Mouse (Mus musculus) cortical plate, adult 2 months (tissue): ENCODE results near the gene Kri1.

Experiments
- CTCF ChIP-seq: fragments of 200-500 bp; IDR thresholded peaks from 2 replicates; pipeline ENCODE4 v1.5.1; 2011; ENCODE audit warnings: mild to moderate bottlenecking, control low read depth, low read length; ENCODE audit not compliant: insufficient read depth; ENCODE audit errors: extremely low read depth
- POLR2A ChIP-seq: fragments of 200-500 bp; IDR thresholded peaks from 2 replicates; pipeline ENCODE4 v1.6.1; 2011; ENCODE audit warnings: mild to moderate bottlenecking, low read length, control low read depth; ENCODE audit not compliant: insufficient read depth; ENCODE audit errors: extremely low read depth

DNA sequence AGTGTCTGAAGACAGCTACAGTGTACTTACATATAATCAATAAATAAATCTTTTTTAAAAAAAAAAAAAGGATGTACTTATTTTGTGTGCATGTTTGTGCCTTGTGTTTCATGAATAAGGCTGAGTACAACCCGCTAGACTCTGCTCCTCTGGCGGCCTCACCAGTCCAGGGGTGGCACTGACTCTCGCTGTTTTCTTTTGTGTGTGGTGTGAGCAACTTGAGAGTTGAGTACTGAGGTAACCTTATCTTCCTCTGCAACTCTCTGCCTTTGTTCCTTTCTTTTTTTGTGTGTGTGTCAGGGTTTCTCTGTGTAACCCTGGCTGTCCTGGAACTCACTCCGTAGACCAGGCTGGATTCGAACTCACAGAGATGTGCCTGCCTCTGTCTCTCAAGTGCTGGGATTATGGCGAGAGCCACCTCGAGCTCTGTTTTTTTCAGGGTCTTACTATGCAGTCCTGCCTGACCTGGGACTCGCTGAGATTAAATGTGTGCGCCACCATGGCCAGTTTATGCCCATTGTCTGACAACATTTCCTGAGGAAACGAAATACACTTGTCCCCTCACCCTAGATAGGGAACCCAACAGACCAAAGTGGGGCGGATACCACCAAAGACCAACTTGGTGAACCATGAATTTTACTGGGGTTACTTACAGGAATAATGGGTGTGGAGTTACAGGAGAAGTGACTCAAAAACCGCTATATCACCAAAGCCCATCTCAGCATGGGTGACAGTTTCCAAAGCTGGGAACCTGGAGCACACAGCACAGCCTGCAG lies 43.8 kb upstream of the Kri1 start:
- TF ChIP-seq POLR2A (no peak), CTCF (no peak)
